Mouse (Mus musculus): ENCODE data around the gene Klhdc3. TPM values are rescaled to one million over a fixed set of nuclear protein-coding genes. Genes with fewer than 3 reads are reported as not detected.

Gene Klhdc3
- polyA plus RNA-seq, 1 experiment = 644 TPM

GRCm38 (mm10) chr17:46724477-46725084 lies 43.9 kb upstream of the Klhdc3 start:
- no peaks in the 10 kb centered on the region; the same call in 1 of the 2 replicates for H3K36me3 ChIP-seq (ENCODE audit: control insufficient read depth, insufficient read depth, low read length)
- TF ChIP-seq POLR2A (IDR thresholded peaks at IDR 0.05; ENCODE audit: control insufficient read depth, low read depth, low read length) = no peak
- no peak for TF ChIP-seq CTCF (IDR thresholded peaks at IDR 0.05; ENCODE audit: control insufficient read depth, insufficient read depth, insufficient replicate concordance, low read depth, low read length)
- H3K4me1 ChIP-seq (ENCODE audit: control insufficient read depth, insufficient read depth, low read length) = peaks cover 8% of the 10 kb centered on the region
- no peak overlapping the region for H3K27ac ChIP-seq (ENCODE audit: control insufficient read depth, insufficient read depth, low read depth, low read length)
- no peaks in the 10 kb centered on the region for H3K27me3 ChIP-seq (ENCODE audit: control insufficient read depth, insufficient read depth, low read length)
- no peak overlapping the region for H3K4me3 ChIP-seq (ENCODE audit: control insufficient read depth, low read depth, low read length)

- Histone ChIP-seq H3K4me3 (ENCODE audit: control insufficient read depth, low read depth, low read length) (no peak overlapping the region), H3K36me3 (ENCODE audit: control insufficient read depth, insufficient read depth, low read length) (no peaks in the 10 kb centered on the region; the same call in 1 of the 2 replicates), H3K27ac (ENCODE audit: control insufficient read depth, insufficient read depth, low read depth, low read length) (no peak overlapping the region), H3K4me1 (ENCODE audit: control insufficient read depth, insufficient read depth, low read length) (no peaks in the 10 kb centered on the region), H3K27me3 (ENCODE audit: control insufficient read depth, insufficient read depth, low read length) (no peaks in the 10 kb centered on the region)
- TF ChIP-seq POLR2A (IDR thresholded peaks at IDR 0.05; ENCODE audit: control insufficient read depth, low read depth, low read length) = no peak
Measured at GRCm38 (mm10) chr17:46721077-46721476, 40.4 kb upstream of the Klhdc3 start.

GRCm38 (mm10) chr17:46714756-46715481 lies 34.2 kb upstream of the Klhdc3 start:
- Histone ChIP-seq H3K27ac (ENCODE audit: control insufficient read depth, insufficient read depth, low read depth, low read length) (no peak overlapping the region), H3K27me3 (ENCODE audit: control insufficient read depth, insufficient read depth, low read length) (no peaks in the 10 kb centered on the region), H3K36me3 (ENCODE audit: control insufficient read depth, insufficient read depth, low read length) (no peaks in the 10 kb centered on the region), H3K4me3 (ENCODE audit: control insufficient read depth, low read depth, low read length) (no peak overlapping the region), H3K4me1 (ENCODE audit: control insufficient read depth, insufficient read depth, low read length) (peaks cover 2% of the 10 kb centered on the region)
- TF ChIP-seq POLR2A (IDR thresholded peaks at IDR 0.05; ENCODE audit: control insufficient read depth, low read depth, low read length) (no peak), CTCF (IDR thresholded peaks at IDR 0.05; ENCODE audit: control insufficient read depth, insufficient read depth, insufficient replicate concordance, low read depth, low read length) (no peak)

- H3K4me3 ChIP-seq (ENCODE audit: control insufficient read depth, low read depth, low read length) = no peak overlapping the region
- no peaks in the 10 kb centered on the region for H3K36me3 ChIP-seq (ENCODE audit: control insufficient read depth, insufficient read depth, low read length)
- peaks cover 2% of the 10 kb centered on the region for H3K4me1 ChIP-seq (ENCODE audit: control insufficient read depth, insufficient read depth, low read length)
Measured at GRCm38 (mm10) chr17:46713849-46714248, 33.1 kb upstream of the Klhdc3 start.

GRCm38 (mm10) chr17:46712442-46712841 lies 31.7 kb upstream of the Klhdc3 start:
- Histone ChIP-seq H3K4me1 (ENCODE audit: control insufficient read depth, insufficient read depth, low read length) (peaks cover 2% of the 10 kb centered on the region), H3K27me3 (ENCODE audit: control insufficient read depth, insufficient read depth, low read length) (no peaks in the 10 kb centered on the region), H3K36me3 (ENCODE audit: control insufficient read depth, insufficient read depth, low read length) (no peaks in the 10 kb centered on the region), H3K4me3 (ENCODE audit: control insufficient read depth, low read depth, low read length) (peak overlapping the region; percentile 100), H3K27ac (ENCODE audit: control insufficient read depth, insufficient read depth, low read depth, low read length) (no peak overlapping the region)
- TF ChIP-seq POLR2A (IDR thresholded peaks at IDR 0.05; ENCODE audit: control insufficient read depth, low read depth, low read length) (no peak), CTCF (IDR thresholded peaks at IDR 0.05; ENCODE audit: control insufficient read depth, insufficient read depth, insufficient replicate concordance, low read depth, low read length) (no peak)

More at GRCm38 (mm10) chr17:46713849-46714248, 33.1 kb upstream of the Klhdc3 start:
- no peaks in the 10 kb centered on the region for H3K27me3 ChIP-seq (ENCODE audit: control insufficient read depth, insufficient read depth, low read length)
- TF ChIP-seq POLR2A (IDR thresholded peaks at IDR 0.05; ENCODE audit: control insufficient read depth, low read depth, low read length) (no peak), CTCF (IDR thresholded peaks at IDR 0.05; ENCODE audit: control insufficient read depth, insufficient read depth, insufficient replicate concordance, low read depth, low read length) (no peak)
- no peak overlapping the region for H3K27ac ChIP-seq (ENCODE audit: control insufficient read depth, insufficient read depth, low read depth, low read length)

GRCm38 (mm10) chr17:46711612-46712271 lies 31.0 kb upstream of the Klhdc3 start:
- peak overlapping the region; percentile 100 for H3K4me3 ChIP-seq (ENCODE audit: control insufficient read depth, low read depth, low read length)

GRCm38 (mm10) chr17:46710959-46711597 lies 30.4 kb upstream of the Klhdc3 start, which contains the start of gene Pex6:
Pex6 (plus strand) TSS chr17:46711463.
- Histone ChIP-seq H3K4me3 (ENCODE audit: control insufficient read depth, low read depth, low read length) (peak within 1 kb of the TSS; percentile 100), H3K36me3 (ENCODE audit: control insufficient read depth, insufficient read depth, low read length) (no peaks in the 10 kb centered on the region), H3K27me3 (ENCODE audit: control insufficient read depth, insufficient read depth, low read length) (no peaks in the 10 kb centered on the region), H3K27ac (ENCODE audit: control insufficient read depth, insufficient read depth, low read depth, low read length) (peak within 1 kb of the TSS; percentile 91), H3K4me1 (ENCODE audit: control insufficient read depth, insufficient read depth, low read length) (peaks cover 4% of the 10 kb centered on the region)
- no peak for TF ChIP-seq CTCF (IDR thresholded peaks at IDR 0.05; ENCODE audit: control insufficient read depth, insufficient read depth, insufficient replicate concordance, low read depth, low read length)
- TF ChIP-seq POLR2A (IDR thresholded peaks at IDR 0.05; ENCODE audit: control insufficient read depth, low read depth, low read length) = peak; percentile 87

More at GRCm38 (mm10) chr17:46711612-46712271, 31.0 kb upstream of the Klhdc3 start:
- H3K36me3 ChIP-seq (ENCODE audit: control insufficient read depth, insufficient read depth, low read length) = no peaks in the 10 kb centered on the region
- TF ChIP-seq POLR2A (IDR thresholded peaks at IDR 0.05; ENCODE audit: control insufficient read depth, low read depth, low read length) (no peak), CTCF (IDR thresholded peaks at IDR 0.05; ENCODE audit: control insufficient read depth, insufficient read depth, insufficient replicate concordance, low read depth, low read length) (no peak)
- H3K27me3 ChIP-seq (ENCODE audit: control insufficient read depth, insufficient read depth, low read length) = no peaks in the 10 kb centered on the region
- peaks cover 2% of the 10 kb centered on the region for H3K4me1 ChIP-seq (ENCODE audit: control insufficient read depth, insufficient read depth, low read length)
- H3K27ac ChIP-seq (ENCODE audit: control insufficient read depth, insufficient read depth, low read depth, low read length) = peak overlapping the region; percentile 91
